Comparison of ENCODE assay signal across 8 mouse cellular contexts in the genomic region with DNA sequence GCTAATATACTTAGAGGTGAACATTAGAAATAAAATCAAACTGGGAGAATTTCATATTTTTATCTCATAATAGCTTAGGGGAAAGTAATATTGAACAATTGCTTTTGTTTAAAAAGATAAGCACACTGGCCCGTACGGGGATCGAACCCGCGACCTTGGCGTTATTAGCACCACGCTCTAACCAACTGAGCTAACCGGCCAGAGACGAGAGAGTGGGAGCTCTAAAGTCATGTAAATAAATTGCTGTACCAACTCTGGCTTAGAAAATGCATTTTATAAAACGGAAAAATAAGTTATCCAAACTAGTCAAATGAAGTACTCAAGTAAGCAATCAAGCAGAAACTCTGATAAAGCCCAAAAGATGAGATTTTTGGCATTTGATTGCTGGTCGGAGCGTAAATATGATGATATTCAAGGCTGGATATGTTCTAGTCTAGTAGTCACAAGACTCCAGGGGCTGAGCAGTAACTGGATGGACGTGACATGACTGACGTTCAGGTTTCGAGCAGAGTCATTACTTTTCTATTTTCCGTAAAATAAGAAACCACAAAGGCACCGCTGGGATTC. TPM values are rescaled to one million over a fixed set of nuclear protein-coding genes. Genes with fewer than 3 reads are reported as not detected.
DNase-seq lines count a peak whose midpoint lies in the region; ATAC-seq and TF ChIP-seq lines count a peak whose summit lies in the region.

No protein-coding gene starts in this region.

- no peaks in the 10 kb centered on the region for H3K4me1 ChIP-seq in ES-Bruce4 (ENCODE audit: control insufficient read depth, insufficient read depth, low read length)
- peaks cover 55% of the 10 kb centered on the region for H3K4me1 ChIP-seq in forebrain, embryonic 13.5 days
- peaks cover 14% of the 10 kb centered on the region; the same call in 1 of the 2 replicates for H3K4me1 ChIP-seq in lung, postnatal 0 days (ENCODE audit: insufficient read depth, low read depth, low read length)

- peak overlapping the region; percentile 39; the same call in 1 of the 2 replicates for H3K27ac ChIP-seq in ES-Bruce4 (ENCODE audit: insufficient read depth, low read length)
- peak overlapping the region; percentile 48 for H3K27ac ChIP-seq in forebrain, embryonic 13.5 days
- H3K27ac ChIP-seq in lung, postnatal 0 days (ENCODE audit: low read length) = no peak overlapping the region

- TF ChIP-seq CTCF in ES-Bruce4 (IDR thresholded peaks at IDR 0.05; ENCODE audit: low read depth, low read length) = no peak
- no peak for TF ChIP-seq CTCF in lung, postnatal 0 days (IDR thresholded peaks at IDR 0.05)

- H3K4me2 ChIP-seq in forebrain, embryonic 13.5 days = peak overlapping the region; percentile 76
- peak overlapping the region; percentile 23 for H3K4me2 ChIP-seq in lung, postnatal 0 days (replicated peaks; ENCODE audit: low read depth, low read length)

- H3K9ac ChIP-seq in ES-Bruce4 (ENCODE audit: low read depth, poor library complexity, severe bottlenecking) = peak overlapping the region; percentile 55
- no peak overlapping the region for H3K9ac ChIP-seq in forebrain, embryonic 13.5 days
- no peak overlapping the region for H3K9ac ChIP-seq in lung, postnatal 0 days (replicated peaks; ENCODE audit: low read depth)

- peak overlapping the region; percentile 92 for H3K4me3 ChIP-seq in ES-Bruce4 (ENCODE audit: low read depth, low read length)
- peak overlapping the region; percentile 73 for H3K4me3 ChIP-seq in forebrain, embryonic 13.5 days
- H3K4me3 ChIP-seq in lung, postnatal 0 days (ENCODE audit: low read depth, low read length) = peak overlapping the region; percentile 12; the same call in 1 of the 2 replicates

- no peaks in the 10 kb centered on the region for H3K36me3 ChIP-seq in ES-Bruce4 (ENCODE audit: control insufficient read depth, insufficient read depth, low read length, poor library complexity, severe bottlenecking)
- no peaks in the 10 kb centered on the region for H3K36me3 ChIP-seq in forebrain, embryonic 13.5 days (ENCODE audit: poor library complexity, severe bottlenecking)
- no peaks in the 10 kb centered on the region for H3K36me3 ChIP-seq in lung, postnatal 0 days (ENCODE audit: insufficient read depth, low read length)

- H3K9me3 ChIP-seq in ES-Bruce4 (replicated peaks; ENCODE audit: control insufficient read depth, insufficient read depth, low read length, poor library complexity, severe bottlenecking) = no peaks in the 10 kb centered on the region
- no peaks in the 10 kb centered on the region for H3K9me3 ChIP-seq in forebrain, embryonic 13.5 days (replicated peaks)
- no peaks in the 10 kb centered on the region for H3K9me3 ChIP-seq in lung, postnatal 0 days (ENCODE audit: low read length)

- no peaks in the 10 kb centered on the region for H3K27me3 ChIP-seq in ES-Bruce4 (ENCODE audit: control insufficient read depth, insufficient read depth, low read length, poor library complexity, severe bottlenecking)
- no peaks in the 10 kb centered on the region for H3K27me3 ChIP-seq in forebrain, embryonic 13.5 days
- no peaks in the 10 kb centered on the region for H3K27me3 ChIP-seq in lung, postnatal 0 days (replicated peaks; ENCODE audit: insufficient read depth, low read length)

- DNase-seq in brain, adult 2 months (ENCODE audit: low read depth, low spot score) = peak; percentile 83
- DNase-seq in heart, postnatal 4 days = peak; percentile 81
- peak; percentile 87 for DNase-seq in layer of hippocampus, adult 9-10 months (ENCODE audit: low spot score)
- peak; percentile 79 for DNase-seq in lung, postnatal 0 days (ENCODE audit: low spot score)
- peak; percentile 82 to 90 for DNase-seq in right cerebral cortex, postnatal 10 days (ENCODE audit: low spot score in 2 of 2)

- peak; percentile 0; the same call in 1 of the 2 replicates for ATAC-seq in forebrain, embryonic 13.5 days
- ATAC-seq in lung, postnatal 0 days = no peak
- ATAC-seq in monocyte, adult 5-6 weeks (replicated peaks; ENCODE audit: insufficient number of reproducible peaks, low FRiP score, low TSS enrichment, poor library complexity, severe bottlenecking) = no peak

- no peak for TF ChIP-seq POLR2A in ES-Bruce4 (IDR thresholded peaks at IDR 0.05; ENCODE audit: insufficient read depth, low read length)

- WGBS in forebrain, embryonic 13.5 days = under 1% methylated on average over 17 of the region's 17 CpGs
- WGBS in lung, postnatal 0 days = 1% methylated on average over 17 of the region's 17 CpGs

- peak; percentile 65; the same call in 1 of the 2 replicates for TF ChIP-seq EP300 in ES-Bruce4 (IDR thresholded peaks at IDR 0.05; ENCODE audit: insufficient read depth, low read depth, low read length)
- TF ChIP-seq EP300 in lung, postnatal 0 days (IDR thresholded peaks at IDR 0.05) = no peak; the same call in 1 of the 2 replicates

RNA-seq across cellular contexts. Expression of gene Borcs6, which starts 2.8 kb away (rescaled TPM):
- polyA plus RNA-seq in ES-Bruce4 (2011; ENCODE audit: insufficient read depth, insufficient read length, low read depth, missing spikeins) = 4.0 and 7.0 TPM in 2 replicates
- 6.6 and 7.9 TPM in 2 replicates for polyA plus RNA-seq in forebrain, embryonic 13.5 days (2015; fragmentation: Nextera tagmentation; extraction: Ambion mirVana)
- total RNA-seq in heart, postnatal 4 days (2021) = 10 to 100 TPM; 13.8 to 14.3 TPM
- polyA plus RNA-seq in lung, postnatal 0 days (2015; fragmentation: Nextera tagmentation; extraction: Ambion mirVana) = 20.1 and 21.9 TPM in 2 replicates
- 12.4 to 16.1 TPM (median 13.3 TPM) in 3 replicates for total RNA-seq in monocyte, adult 5-6 weeks (2017)

RNA-seq across cellular contexts. Expression of gene Tmem107, which starts 8.3 kb away (rescaled TPM):
- polyA plus RNA-seq in ES-Bruce4 (2011; ENCODE audit: insufficient read depth, insufficient read length, low read depth, missing spikeins) = 17.1 and 24.7 TPM in 2 replicates
- polyA plus RNA-seq in forebrain, embryonic 13.5 days (2015; fragmentation: Nextera tagmentation; extraction: Ambion mirVana) = 55.1 and 57.2 TPM in 2 replicates
- 1 to 10 TPM; 6.7 to 8.6 TPM for total RNA-seq in heart, postnatal 4 days (2021)
- 62.9 and 70.0 TPM in 2 replicates for polyA plus RNA-seq in lung, postnatal 0 days (2015; fragmentation: Nextera tagmentation; extraction: Ambion mirVana)
- total RNA-seq in monocyte, adult 5-6 weeks (2017) = 1.1 TPM in 1 of 3 replicates, not detected in the others

RNA-seq across cellular contexts. Expression of gene Aurkb, which starts 16.8 kb away (rescaled TPM):
- 108 and 121 TPM in 2 replicates for polyA plus RNA-seq in ES-Bruce4 (2011; ENCODE audit: insufficient read depth, insufficient read length, low read depth, missing spikeins)
- 143 and 149 TPM in 2 replicates for polyA plus RNA-seq in forebrain, embryonic 13.5 days (2015; fragmentation: Nextera tagmentation; extraction: Ambion mirVana)
- 10 to 100 TPM; 38.0 to 43.3 TPM for total RNA-seq in heart, postnatal 4 days (2021)
- polyA plus RNA-seq in lung, postnatal 0 days (2015; fragmentation: Nextera tagmentation; extraction: Ambion mirVana) = 6.5 and 9.1 TPM in 2 replicates
- 1.1 to 8.3 TPM (median 4.8 TPM) in 3 replicates for total RNA-seq in monocyte, adult 5-6 weeks (2017)

RNA-seq across cellular contexts. Expression of gene Vamp2, which starts 26.0 kb away (rescaled TPM):
- 39.5 and 41.6 TPM in 2 replicates for polyA plus RNA-seq in ES-Bruce4 (2011; ENCODE audit: insufficient read depth, insufficient read length, low read depth, missing spikeins)
- 110 and 124 TPM in 2 replicates for polyA plus RNA-seq in forebrain, embryonic 13.5 days (2015; fragmentation: Nextera tagmentation; extraction: Ambion mirVana)
- total RNA-seq in heart, postnatal 4 days (2021) = 10 to 100 TPM; 80.2 to 84.6 TPM
- polyA plus RNA-seq in lung, postnatal 0 days (2015; fragmentation: Nextera tagmentation; extraction: Ambion mirVana) = 45.0 and 50.6 TPM in 2 replicates
- total RNA-seq in monocyte, adult 5-6 weeks (2017) = 13.1 to 89.9 TPM (median 23.6 TPM) in 3 replicates

RNA-seq across cellular contexts. Expression of gene Per1, which starts 32.7 kb away (rescaled TPM):
- polyA plus RNA-seq in ES-Bruce4 (2011; ENCODE audit: insufficient read depth, insufficient read length, low read depth, missing spikeins) = 25.0 and 29.3 TPM in 2 replicates
- polyA plus RNA-seq in forebrain, embryonic 13.5 days (2015; fragmentation: Nextera tagmentation; extraction: Ambion mirVana) = 6.0 and 6.4 TPM in 2 replicates
- total RNA-seq in heart, postnatal 4 days (2021) = 10 to 100 TPM; 42.6 to 55.6 TPM
- 16.6 and 30.0 TPM in 2 replicates for polyA plus RNA-seq in lung, postnatal 0 days (2015; fragmentation: Nextera tagmentation; extraction: Ambion mirVana)
- total RNA-seq in monocyte, adult 5-6 weeks (2017) = 44.9 to 89.7 TPM (median 81.1 TPM) in 3 replicates

Comparison
In these comparisons a context has a peak if more than half of its experiments do, and no peak if none do; other contexts are left out.
1. H3K4me3 ChIP-seq: peak in every context shown above with its lines; median percentile 92 in ES-Bruce4; 73 in forebrain, embryonic 13.5 days; 12 in lung, postnatal 0 days.
2. RNA of gene Aurkb, which starts 16.8 kb away (polyA plus RNA-seq): 143 to 149 TPM in forebrain, embryonic 13.5 days and 108 to 121 TPM in ES-Bruce4; 6.5 to 9.1 TPM in lung, postnatal 0 days; every median in the first group is over 10 times any median in the second.
3. Peak in every context shown above with its lines, with median percentiles within 50 percentile points of each other: DNase-seq.